Mouse (Mus musculus): ENCODE data around the gene Meiob.
A peak's percentile ranks its signal among the peaks of the same experiment; 100 is the strongest.

The Meiob gene

DNA sequence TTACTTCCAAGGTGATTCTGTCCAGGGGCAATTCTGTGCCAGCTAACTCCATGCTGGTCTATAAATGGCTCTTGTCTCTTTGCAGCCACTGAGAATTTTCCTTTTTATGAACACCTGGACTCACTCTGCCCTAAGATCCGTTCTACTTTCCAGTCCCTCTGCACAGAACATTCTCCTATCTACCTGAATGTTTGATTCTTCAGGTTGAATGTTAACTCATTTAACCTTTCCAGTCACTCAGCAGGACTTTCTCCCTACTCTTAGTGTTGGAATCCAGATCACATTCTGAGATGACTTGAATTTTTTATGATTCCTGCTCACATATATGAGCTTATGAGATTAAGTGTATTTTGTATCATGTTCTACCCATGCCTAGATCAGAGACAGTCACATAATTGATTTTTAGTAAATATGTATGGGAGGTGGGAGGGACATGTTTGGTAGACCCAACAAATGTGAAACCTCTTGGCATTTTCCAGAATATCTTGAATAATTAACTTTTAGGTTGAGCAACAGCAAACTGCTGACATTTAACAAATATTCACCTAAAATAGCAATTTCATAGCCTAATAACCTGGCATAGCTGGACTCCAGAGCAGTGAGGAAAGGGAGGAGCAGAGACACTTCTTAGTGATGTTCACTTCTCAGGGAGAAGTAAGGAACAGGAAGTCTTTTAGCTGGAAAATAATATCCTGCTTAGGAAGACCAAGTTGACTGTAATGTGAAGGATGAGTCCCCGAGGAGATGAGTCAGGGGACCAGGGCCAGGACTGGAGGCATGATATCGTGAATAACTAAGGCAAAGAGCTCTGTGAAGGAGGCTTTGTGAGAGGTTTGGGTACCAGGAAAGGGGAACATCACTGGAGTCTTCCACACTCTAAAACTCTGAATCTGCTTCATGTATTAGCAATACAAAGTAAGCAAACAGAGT lies 17.5 kb downstream of the Meiob start:
- DNase-seq (ENCODE audit: low spot score in 2 of 2): no peak

DNA sequence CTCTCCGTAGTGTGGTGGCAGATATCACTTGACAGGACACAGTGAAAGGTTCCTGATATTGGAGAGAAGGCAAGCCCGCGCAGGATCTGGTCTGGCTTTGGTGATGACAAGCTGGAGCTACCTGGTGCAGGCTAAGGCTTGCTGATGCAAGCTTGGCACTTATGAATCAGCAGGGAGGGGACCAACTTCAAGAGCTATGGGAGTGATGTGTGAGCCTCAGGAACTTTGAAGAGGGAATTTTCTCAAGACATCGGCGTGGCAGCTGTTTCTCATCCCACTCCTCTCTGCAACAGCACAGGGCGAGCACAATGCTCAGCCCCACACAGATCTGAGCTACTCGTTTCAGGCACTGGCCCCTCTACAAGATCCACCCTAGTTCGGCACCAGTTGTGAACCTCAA lies 35.8 kb downstream of the Meiob start, which contains the start of gene Hagh:
TSS of gene Hagh (plus strand) at position 302 of the 400 bp plus-strand sequence.
- DNase-seq (ENCODE audit: low spot score in 2 of 2): no peak

DNA sequence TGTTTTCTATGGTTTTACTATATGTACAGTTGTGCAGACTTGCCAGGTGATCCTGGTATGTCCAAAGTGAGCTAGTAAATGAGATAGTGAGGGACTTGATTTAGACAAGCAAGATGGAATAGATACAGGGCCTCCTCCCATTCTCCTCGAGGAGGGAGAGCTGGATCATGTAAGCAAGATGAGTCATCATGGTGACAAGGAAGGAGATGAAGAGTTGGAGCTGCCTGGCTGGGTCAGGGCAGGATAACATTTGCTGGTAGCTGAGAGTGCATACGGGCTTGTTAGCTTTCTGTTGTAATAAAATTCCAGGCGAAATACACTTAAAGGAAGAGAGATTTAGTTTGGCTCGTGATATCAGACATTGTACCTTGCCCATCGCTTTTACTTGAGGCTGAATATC lies 36.3 kb downstream of the Meiob start:
- no peak for DNase-seq (ENCODE audit: low spot score in 2 of 2)

DNA sequence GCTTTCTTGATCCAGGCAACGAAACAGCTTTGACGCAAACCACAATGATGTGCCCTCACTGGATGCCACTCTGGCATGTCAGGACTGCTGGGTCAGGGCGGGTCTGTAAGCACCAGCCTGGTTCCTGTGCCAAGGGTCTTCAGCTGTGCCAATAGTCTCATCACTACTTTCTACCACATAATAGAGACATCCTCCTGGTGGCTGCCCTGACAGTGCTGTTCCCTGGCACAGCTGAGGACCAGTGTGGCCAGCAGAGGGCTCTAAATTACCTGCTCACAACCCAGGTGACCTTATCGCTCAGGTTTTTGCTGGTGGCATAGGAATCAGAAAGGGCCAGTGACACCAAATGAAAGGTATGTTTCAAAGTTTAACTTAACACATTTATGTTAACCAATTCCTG lies 37.0 kb downstream of the Meiob start:
- peak; percentile 44 to 73 for DNase-seq (ENCODE audit: low spot score in 2 of 2)

DNA sequence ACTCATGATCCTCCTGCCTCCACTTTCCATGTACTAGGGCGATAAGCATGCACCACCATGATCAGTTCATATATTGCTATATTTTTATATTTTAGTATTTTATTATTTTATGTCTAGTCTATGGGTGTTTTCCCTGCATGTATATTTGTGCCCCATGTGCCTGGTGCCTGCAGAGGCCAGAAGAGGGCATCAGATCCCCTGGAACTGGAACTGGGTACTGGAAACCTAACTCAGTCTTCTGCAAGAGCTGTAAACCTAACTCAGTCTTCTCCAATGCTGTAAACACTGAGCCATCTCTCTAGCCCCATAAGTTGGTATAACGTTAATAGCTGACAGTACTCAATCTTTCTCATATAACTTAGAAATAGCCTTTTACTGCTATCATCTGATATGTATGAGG lies 38.5 kb downstream of the Meiob start:
- peak; percentile 45 to 64 for DNase-seq (ENCODE audit: low spot score in 2 of 2)

DNA sequence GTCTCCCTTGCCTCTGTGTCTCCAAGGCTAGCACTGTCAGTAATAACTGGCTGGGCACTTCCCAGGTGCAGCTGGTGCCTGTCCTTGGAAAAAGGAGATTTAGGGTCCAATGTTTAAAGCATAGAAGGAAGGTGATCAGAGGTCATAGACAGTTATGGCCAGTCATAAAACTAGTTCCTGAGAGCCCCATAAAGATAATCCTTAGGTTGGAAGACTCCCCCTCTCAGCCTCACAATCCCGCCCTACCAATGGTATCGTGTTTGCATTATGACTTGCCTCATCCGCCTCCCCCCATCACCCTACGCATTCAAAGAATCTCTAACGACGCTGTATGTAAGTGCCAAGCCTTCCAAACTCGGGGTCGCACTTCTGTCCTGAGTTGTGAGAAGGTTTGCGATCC lies 40.4 kb downstream of the Meiob start:
- DNase-seq (ENCODE audit: low spot score in 2 of 2): no peak

DNA sequence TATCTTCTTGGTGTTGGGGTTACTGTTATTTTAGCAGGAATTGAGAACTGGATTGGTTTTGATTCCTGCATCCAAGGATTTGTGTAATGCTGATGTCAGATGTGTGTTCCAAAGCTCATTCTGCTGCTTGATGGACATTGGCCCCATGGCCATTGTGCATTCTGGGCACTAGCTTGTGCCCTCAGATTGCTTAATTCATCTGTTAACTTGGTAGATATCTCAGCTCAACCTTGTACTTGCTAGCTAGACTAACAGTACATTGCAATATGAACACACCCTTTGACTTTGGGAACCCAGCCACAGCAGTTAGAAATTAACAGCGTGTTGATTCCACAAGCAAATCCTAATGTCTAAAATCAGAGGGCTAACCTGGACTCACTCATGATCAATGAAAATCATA lies 43.3 kb downstream of the Meiob start:
- no peak for DNase-seq (ENCODE audit: low spot score in 2 of 2)

DNA sequence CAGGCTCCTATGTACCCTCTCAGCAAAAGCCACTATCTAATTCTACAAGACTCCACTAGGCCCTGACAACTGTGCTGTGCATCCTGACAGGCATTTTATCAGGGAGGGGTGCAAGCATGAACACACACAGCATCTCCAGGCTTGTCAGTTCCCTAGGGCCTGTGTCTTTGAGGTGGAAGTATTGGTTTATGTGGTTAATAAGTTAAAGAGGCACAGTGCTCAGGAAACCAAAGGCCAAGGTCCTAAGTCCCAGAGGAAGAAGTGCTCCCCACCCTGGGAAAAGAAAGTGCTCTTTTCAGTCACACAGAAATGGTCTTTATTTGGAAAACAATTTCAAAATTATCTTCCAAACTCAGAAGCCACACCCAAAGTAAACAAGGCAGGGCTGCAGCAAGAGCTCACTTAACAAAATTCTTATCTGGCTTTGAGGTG lies 44.5 kb downstream of the Meiob start:
- DNase-seq (ENCODE audit: low spot score in 2 of 2): peak; percentile 47 to 66

DNA sequence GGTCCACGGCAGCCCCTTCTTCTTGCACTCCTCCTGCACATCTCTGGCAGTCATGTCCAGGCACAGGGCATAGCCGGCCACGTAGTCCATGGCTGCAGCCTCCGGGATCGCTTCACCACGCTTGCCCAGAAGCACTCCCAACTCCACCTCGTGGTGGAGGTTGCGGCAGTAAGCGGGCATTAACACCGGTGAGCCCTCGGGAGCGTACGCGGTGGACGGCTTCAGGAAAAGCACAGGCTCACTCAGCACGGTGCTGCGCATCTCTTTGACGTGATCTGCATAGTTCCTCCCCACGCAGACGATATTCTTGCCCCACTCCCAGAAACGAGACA lies 45.6 kb downstream of the Meiob start:
- no peak for DNase-seq (ENCODE audit: low spot score in 2 of 2)

DNA sequence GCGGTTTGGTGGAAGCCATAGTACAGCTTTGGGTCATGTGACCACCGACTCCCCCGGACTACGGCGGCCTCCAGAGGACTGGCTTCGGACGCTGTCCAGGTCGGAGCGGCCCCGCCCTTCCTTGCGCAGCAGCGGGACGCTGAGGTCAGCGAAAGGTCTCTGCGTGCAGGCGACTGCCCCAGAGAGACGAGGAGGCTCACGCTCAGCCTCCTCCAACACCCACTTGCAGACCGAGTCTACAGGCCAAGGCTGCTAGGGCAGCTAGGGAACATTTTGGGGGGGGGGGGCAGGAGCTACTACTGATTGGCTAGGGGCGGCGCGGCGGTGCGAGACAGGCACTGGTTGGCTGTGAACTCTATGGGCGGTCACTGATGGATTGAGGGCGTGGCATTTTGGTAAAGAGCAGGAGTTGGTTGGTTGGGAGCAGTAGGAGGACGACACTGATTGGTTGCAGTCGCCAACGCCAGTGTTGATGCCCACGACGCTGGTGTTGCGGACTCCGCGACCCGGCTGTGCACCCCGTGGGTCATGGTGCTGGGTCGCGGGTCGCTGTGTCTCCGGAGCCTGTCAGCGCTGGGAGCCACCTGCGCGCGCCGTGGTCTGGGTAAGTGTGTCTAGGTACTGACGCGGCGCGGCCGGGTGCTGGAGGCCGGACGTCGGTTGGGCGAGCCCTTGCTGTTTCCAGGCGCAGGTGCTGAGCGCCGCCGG lies 46.1 kb downstream of the Meiob start, which contains the start of gene Fahd1:
TSS of gene Fahd1 (minus strand) at position 300 of the 708 bp plus-strand sequence.
- DNase-seq (ENCODE audit: low spot score in 2 of 2): peak; percentile 94 to 95

DNA sequence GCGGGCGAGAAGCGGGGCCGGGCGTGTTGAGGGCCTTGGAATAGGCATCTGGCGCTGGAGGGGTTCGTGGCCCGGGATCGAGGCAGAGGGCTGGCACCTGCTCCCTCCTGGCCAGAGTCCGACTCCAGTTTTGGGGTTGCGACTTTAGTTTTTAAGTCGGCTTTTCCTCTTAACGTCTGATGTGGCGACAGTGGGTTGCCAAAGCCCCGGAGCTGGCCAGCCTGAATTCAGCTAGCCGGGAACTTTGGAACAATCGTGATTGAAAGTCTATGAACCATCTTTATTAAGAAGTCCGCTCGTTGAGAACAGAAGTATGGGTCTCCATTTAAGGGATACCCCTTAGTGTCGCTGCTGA lies 46.7 kb downstream of the Meiob start:
- no peak for DNase-seq (ENCODE audit: low spot score in 2 of 2)

DNA sequence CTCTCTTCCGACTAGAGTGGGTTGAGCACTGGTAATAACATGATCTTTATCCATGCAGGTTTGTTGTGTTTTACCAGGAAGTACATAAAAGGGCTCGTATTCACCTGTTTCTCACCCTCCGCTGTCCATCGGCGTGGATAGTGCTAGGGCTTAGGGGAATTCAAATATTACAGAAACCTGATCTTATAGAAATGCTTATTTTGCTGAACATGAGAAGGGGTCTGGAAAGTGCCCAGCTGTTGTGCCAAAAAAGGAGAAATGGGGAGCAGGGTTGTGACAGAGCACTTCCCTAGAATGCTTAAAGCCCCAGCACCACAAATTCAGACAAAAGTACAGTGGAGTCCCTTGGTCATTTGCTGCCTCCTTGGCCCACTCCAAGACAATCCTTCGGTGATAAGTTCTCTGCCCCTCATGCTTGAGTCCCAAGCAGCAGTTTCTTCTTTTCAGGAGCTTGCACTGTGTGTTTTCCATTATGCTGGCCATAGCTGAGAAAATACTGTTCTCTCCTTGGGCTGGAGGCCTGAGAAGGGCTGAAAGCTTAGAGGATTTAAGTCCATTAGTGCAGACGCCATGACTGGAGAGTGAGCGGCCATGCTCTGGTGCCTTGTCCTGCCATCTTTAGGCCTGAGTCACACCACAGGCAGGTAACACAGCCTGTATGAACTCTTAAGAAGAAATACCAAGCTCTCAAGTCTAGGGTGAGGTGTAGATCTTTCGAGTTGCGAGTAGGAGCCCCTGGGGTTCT lies 47.5 kb downstream of the Meiob start:
- peak in 1 of 2 experiments; percentile 58 for DNase-seq (ENCODE audit: low spot score in 2 of 2)

DNA sequence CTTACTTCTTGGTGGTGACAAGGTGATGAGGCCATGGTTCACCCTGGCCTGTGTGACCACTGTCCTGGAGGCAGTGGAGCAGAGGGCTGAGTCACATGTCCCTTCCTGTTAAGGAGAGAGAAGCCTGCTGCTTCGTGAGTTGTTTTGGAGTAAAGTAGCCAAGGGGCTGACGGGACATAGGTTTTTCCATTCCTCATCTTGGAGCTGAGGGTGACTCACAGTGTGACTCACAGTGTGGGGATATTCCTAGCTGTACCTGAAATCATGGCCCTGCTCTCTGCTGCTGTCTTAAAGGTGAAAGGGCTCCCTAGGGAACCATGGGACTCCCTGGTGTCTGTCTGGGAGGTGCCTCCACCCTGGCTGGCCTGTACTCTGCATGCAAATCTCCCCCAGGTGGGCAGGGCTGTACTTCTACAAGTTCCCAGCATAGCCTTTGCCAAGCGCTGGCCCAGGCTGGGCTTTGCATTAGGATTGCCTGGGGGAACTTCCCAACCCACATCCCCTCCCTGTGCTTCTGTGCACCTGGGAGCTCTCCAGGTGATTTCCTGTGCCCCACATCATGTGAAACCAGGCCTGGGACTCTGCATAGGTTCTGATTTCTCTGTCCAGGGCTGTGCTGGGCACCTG lies 51.9 kb downstream of the Meiob start:
- no peak for DNase-seq (ENCODE audit: low spot score in 2 of 2)

DNA sequence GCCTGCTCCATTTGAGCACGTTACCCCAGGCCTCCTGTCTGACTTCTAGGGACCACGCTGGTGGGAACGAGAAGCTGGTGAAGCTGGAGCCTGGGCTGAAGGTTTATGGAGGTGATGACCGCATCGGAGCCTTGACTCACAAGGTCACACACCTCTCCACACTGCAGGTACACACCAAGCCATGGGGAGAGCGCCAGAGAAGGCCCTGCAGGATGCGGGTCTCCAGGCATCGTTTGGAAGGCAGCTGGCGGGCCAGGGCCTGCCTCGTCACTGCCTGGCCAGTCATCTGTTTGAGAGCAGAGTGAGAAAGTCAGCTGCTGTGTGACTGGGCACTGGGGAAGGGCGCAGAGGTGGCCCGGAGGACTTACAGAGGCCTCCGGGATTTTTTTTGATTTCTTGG lies 52.5 kb downstream of the Meiob start:
- peak in 1 of 2 experiments; percentile 59 for DNase-seq (ENCODE audit: low spot score in 2 of 2)

DNA sequence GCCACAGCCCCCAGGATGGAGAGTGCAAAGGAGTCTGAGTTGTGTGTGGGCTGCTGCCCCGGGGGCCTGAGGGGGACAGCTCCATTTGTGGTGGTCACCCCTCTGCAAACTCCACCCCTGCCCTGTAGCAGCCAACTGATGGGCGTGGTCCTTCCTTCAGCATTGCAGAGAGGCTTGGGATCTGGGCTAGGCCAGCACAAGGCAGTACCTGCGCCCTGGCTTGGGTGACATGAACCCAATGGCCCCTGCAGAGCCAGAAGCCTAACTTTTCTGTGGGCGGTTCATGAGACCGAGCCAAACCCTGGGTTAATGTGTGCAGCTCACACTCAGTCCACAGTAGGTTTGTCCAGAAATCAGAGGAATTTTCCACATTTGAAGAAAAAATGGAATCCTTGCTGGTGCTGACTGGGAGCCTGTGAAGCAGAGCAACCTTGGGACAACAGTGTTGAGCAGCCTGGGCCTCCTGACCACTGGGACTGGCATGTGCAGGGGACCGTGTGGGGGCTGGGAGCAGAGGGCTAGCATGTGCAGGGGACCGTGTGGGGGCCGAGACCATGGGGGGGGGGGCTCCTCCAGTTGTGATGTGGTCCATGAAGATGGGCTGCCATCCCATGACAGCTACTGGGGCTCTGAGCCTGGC lies 53.9 kb downstream of the Meiob start:
- peak; percentile 62 to 73 for DNase-seq (ENCODE audit: low spot score in 2 of 2)

DNA sequence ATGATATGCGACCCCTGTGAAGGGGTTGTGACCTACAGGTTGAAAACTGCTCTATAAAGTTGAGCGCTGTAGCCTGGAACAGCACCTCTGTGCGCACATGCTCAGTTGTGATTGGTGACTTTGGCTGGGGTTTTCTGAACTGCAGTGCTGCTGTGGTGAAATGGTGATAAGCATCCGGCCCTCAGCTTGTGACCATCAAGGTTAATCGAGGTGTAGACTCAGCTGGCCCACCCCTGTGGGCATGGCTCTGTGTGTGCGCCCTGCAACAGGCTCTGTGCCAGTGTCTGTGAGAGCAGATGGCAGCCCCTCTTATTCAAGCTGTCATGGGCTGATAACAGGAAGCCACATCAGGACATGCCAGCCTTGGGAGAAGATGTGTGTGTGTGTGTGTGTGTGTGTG lies 54.9 kb downstream of the Meiob start:
- peak; percentile 84 for DNase-seq (ENCODE audit: low spot score in 2 of 2)

DNA sequence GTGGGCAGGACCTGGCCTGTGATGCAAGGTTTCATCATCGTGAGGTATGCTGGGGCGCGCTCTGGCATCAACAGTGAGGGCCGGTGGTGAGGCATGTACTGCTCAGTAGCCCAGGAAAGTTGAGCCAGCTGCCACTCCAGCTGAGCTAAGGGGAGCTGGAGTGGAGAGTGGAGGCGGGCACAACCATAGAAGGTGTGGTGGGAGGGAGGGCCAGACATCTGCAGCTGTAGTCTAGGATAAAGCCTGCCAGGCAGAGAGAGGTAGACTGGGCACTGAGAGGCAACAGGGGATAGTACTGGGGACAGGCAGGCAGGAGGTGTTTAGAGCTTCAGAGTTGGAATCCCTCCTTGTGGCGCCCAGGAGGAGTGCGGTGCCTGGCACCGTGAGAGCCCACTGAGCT lies 56.0 kb downstream of the Meiob start:
- DNase-seq (ENCODE audit: low spot score in 2 of 2): peak; percentile 74 to 81

DNA sequence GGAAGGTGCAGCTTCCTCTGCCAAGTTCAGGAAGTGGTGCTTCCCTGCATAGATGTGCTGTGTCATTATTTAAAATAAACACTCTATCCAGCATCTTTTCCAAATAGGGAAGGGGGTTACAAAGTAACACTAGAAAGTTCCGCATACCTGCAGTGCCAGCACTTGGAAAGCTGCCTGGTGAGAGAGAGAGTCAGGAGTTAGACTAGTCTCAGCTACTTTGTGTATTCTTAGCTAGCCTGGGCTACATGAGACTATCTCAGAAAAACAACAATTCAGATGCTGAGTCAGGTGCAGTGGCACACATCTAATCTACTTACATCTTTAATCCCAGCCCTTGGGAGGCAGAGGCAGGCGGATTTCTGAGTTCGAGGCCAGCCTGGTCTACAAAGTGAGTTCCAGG lies 57.7 kb downstream of the Meiob start:
- DNase-seq (ENCODE audit: low spot score in 2 of 2): no peak

DNA sequence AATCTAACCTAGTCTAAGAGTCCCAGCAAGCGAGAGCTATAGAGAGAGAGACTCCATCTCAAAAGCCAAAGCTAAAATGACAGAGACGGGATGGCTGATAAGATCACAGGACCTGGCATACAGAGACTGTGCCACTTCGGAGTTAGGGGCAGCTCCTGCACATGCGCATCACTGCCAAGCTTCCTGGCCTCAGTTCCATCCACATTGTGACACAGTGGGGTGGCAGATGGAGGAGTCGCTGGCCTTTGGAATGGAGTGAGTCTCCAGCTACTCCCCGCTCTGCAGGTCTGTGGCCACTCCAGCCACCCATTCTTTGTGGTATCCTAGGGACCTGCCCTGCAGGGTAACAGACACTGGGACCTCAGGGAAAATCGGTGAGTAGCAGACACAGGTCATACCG lies 61.7 kb downstream of the Meiob start, which contains the start of gene Igfals:
TSS of gene Igfals (plus strand) at position 222 of the 400 bp plus-strand sequence.
- DNase-seq (ENCODE audit: low spot score in 2 of 2): no peak

DNA sequence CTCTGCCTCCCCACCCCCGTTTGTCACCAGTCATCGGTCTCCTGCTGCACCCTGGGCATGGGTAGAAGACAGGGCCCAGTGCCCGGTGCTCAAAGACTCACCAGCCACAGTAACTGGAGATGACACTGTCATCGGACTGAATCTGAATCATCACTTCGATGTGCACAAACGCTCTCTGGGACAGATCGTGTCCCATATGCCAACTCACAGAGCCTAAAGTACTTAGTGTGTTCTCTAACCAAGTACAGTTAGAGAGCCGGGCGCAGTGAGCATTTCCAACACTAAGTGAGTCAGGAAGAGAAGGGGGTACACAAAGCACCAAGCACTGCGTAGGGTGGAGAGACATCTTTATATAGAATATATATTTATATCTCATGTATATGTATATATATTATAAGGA lies 63.8 kb downstream of the Meiob start:
- no peak for DNase-seq (ENCODE audit: low spot score in 2 of 2)

DNA sequence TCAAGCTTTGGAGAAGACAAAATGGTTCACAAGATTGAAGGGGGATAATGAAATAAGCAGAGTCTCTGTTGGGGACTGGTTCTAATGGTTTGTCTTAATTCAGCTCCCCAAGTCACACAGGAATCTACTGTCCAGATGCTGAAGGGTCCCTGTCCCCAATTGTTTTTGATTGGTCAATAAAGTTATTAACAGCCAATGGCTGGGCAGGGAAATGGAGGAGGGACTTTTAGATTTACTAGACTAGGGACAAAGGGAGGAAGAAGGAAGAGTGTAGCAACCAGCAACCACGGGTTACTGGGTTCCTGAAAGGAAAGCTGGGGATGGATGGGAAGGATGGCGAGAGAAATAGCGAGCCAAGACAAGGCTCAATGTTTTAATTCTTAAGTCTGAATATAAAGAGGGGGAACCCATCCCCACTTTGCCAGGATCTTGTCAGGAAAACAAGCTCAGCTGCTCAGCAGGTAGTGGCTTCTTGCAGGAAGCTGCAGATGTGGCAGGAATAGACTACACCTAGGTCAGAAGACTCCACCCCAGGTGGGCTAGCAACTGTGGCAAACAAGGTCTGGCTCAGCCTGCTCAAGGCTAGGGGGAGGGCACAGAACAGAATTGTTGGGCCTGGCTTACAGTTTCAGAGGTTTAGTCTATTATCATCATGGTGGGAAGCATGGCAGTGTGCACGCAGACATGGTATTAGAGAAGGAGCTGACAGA lies 69.8 kb downstream of the Meiob start:
- no peak for DNase-seq (ENCODE audit: low spot score in 2 of 2)

Measured in spleen, postnatal 4 days (tissue).